Mouse (Mus musculus) small intestine, adult 2 months (tissue): ENCODE measurements around the gene Psmb11. TPM values are rescaled to one million over a fixed set of nuclear protein-coding genes. Genes with fewer than 3 reads are reported as not detected.
"Not testable (repeated sequence)": the region's sequence is repeated elsewhere in the genome, so short reads cannot be mapped to it uniquely, and the experiment has no call there.

ENCODE experiments used
- H3K27ac ChIP-seq: fragments of 200-500 bp; 2 replicates; pipeline ENCODE4 v1.5.1; 2012; ENCODE audit warnings: low read depth, low read length, control low read depth, inconsistent platforms; ENCODE audit not compliant: insufficient read depth
- H3K27me3 ChIP-seq: fragments of 200-500 bp; 2 replicates; pipeline ENCODE4 v1.6.1; 2012; ENCODE audit warnings: mild to moderate bottlenecking, moderate library complexity, low read length, inconsistent platforms; ENCODE audit not compliant: control insufficient read depth, insufficient read depth
- H3K36me3 ChIP-seq: fragments of 200-500 bp; 2 replicates; pipeline ENCODE4 v1.6.1; 2012; ENCODE audit warnings: mild to moderate bottlenecking, low read length, control low read depth, inconsistent platforms; ENCODE audit not compliant: control insufficient read depth, insufficient read depth
- H3K4me1 ChIP-seq: fragments of 200-500 bp; 2 replicates; pipeline ENCODE4 v1.6.1; 2012; ENCODE audit warnings: low read length, inconsistent platforms, mixed read lengths; ENCODE audit not compliant: control insufficient read depth, insufficient read depth, insufficient read length
- H3K4me3 ChIP-seq: fragments of 200-500 bp; 2 replicates; pipeline ENCODE4 v1.5.1; 2012; ENCODE audit warnings: low read depth, mild to moderate bottlenecking, control low read depth, inconsistent platforms, low read length, moderate library complexity
- CTCF ChIP-seq: fragments of 200-500 bp; IDR thresholded peaks from 2 replicates; pipeline ENCODE4 v1.5.1; 2012; ENCODE audit warnings: low read depth, mild to moderate bottlenecking, control low read depth, inconsistent platforms, low read length, moderate library complexity, mixed read lengths; ENCODE audit not compliant: insufficient replicate concordance, insufficient read length; ENCODE audit errors: extremely low read depth
- POLR2A ChIP-seq: fragments of 200-500 bp; IDR thresholded peaks from 2 replicates; pipeline ENCODE4 v1.6.1; 2012; ENCODE audit warnings: low read depth, mild to moderate bottlenecking, control low read depth, inconsistent platforms, low read length, moderate library complexity
- WGBS: fragments of 180-500 bp; shearing (Covaris S2); methylation state at CpG from one replicate; pipeline ENCODE4 v1.1.7; 2018; 5-methylcytosine and 5-hydroxymethylcytosine counted together
- polyA plus RNA-seq: library from polyadenylated mRNA; depleted of rRNA; stranded (reverse); fragments of >200 nt; gene quantifications from 2 replicates; pipeline ENCODE4 v1.2.3, GENCODE M21; 2012

The Psmb11 gene
- polyA plus RNA-seq, 1 experiment: not detected

DNA sequence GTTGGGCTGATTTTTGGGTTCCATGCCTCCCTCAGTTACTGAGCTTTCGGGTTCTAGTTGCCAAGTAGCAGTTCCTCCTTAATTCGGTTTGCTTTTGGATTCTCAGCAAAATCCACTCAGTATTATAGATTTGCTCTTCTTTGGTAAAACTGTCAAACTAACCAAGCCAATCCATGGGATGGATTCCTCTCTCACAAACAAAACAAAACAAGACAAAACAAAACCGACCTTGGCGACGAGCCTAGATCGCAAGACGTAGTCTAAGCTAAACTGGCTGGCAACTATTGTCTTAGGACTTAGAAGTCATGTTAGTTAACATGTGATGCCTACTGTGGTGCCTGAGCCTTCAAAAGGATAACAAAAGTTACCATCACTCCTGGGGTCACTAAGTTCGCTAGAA is 17.5 kb upstream of the Psmb11 start:
- no peaks in the 10 kb centered on the region for H3K27me3 ChIP-seq
- H3K4me1 ChIP-seq: no peaks in the 10 kb centered on the region; the same call in 1 of the 2 replicates
- WGBS: 87% methylated on average over 8 of the region's 8 CpGs
- peak overlapping the region; percentile 84 for H3K4me3 ChIP-seq
- peak overlapping the region; percentile 79 for H3K27ac ChIP-seq
- no peaks in the 10 kb centered on the region for H3K36me3 ChIP-seq
- TF ChIP-seq CTCF: no peak
- TF ChIP-seq POLR2A: no peak

DNA sequence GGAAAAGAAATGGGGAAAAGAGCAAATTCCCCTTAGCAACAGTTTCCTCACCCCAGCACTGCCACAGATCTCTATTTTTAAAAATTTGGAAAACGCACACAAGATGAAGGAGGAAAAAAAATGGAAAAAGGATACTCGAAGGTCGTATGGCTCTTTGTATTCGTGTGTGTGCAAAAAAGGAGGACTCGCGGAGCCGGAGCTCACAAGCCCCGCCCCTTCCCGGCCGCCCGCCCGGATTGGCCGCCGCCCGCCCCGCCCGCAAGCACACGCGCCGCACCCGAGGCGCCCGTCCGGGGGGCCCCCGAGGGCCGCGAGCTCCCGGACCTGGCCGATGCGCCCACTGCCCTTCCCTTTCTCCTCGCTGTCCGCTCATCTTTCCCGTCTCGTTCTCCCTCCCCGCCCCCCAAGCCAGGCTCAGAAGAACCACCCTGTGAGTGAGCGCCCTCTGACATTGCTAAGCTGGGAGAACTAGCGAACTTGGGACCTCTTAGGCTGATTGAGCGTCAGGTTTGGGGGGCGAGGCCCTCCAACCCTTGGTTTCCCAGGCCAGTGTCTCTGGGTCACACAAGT is 15.4 kb upstream of the Psmb11 start, which contains the start of gene 4931414P19Rik:
Gene 4931414P19Rik, minus strand, starts transcription at position 242 of the 570 bp plus-strand sequence.
- no peaks in the 10 kb centered on the region for H3K36me3 ChIP-seq

DNA sequence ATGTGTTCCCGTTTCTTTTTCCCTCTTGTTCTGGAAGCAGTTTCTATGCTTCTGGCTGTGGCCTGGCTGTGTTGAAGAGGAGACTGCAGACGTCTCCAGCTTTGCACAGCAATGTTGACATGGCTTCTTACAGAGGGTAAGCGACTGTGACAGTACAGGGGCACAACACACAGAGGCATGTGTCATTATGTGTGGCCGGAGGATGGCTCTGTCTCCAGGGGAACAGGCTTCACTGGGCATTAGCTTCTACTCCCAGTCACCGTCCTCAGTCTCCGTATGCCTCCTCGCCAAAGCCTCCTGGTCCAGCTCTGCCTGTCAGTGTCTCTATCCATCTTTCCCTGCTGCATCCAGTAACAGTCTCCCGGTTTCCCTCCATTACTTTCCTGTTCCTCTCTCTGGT is 14.0 kb upstream of the Psmb11 start:
- H3K4me3 ChIP-seq: no peak overlapping the region
- 75% methylated on average over 8 of the region's 8 CpGs for WGBS
- no peak overlapping the region for H3K27ac ChIP-seq
- TF ChIP-seq POLR2A (no peak), CTCF (no peak)
- no peaks in the 10 kb centered on the region; the same call in 1 of the 2 replicates for H3K4me1 ChIP-seq
- H3K36me3 ChIP-seq: peaks cover 2% of the 10 kb centered on the region; the same call in 1 of the 2 replicates
- no peaks in the 10 kb centered on the region for H3K27me3 ChIP-seq

More for the DNA sequence above, 15.4 kb upstream of the Psmb11 start, which contains the start of gene 4931414P19Rik:
- Histone ChIP-seq H3K27ac (peak within 1 kb of the TSS; percentile 25), H3K4me3 (peak within 1 kb of the TSS; percentile 69), H3K4me1 (no peaks in the 10 kb centered on the region; the same call in 1 of the 2 replicates), H3K27me3 (no peaks in the 10 kb centered on the region)
- WGBS: under 1% methylated on average over 38 of the region's 39 CpGs
- peak; percentile 48; the same call in 1 of the 2 replicates for TF ChIP-seq POLR2A
- no peak for TF ChIP-seq CTCF

DNA sequence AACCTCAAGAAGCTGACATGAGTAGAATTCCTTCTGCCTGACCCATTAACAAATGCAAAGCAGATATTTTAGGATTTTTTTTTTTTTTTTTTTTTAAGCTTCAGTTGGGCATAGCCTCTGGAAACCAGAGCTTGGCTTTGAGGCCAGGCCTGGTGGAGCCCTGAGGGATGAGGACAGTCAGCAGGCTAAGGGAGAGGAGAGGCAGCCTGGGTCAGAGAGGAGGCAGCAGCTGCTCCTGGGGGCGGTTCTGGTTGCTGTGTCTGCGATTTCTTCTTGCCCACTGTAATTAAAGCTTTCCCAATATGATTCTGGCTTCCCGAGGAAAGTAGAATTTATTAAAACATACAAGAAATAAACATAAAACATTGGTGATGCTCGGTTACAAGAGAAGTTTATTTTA is 12.0 kb upstream of the Psmb11 start:
- 67% methylated on average over 4 of the region's 4 CpGs for WGBS
- no peak overlapping the region for H3K27ac ChIP-seq
- no peak overlapping the region for H3K4me3 ChIP-seq
- H3K4me1 ChIP-seq: no peaks in the 10 kb centered on the region; the same call in 1 of the 2 replicates
- peaks cover 14% of the 10 kb centered on the region for H3K36me3 ChIP-seq
- no peaks in the 10 kb centered on the region for H3K27me3 ChIP-seq
- TF ChIP-seq POLR2A (no peak), CTCF (no peak)

DNA sequence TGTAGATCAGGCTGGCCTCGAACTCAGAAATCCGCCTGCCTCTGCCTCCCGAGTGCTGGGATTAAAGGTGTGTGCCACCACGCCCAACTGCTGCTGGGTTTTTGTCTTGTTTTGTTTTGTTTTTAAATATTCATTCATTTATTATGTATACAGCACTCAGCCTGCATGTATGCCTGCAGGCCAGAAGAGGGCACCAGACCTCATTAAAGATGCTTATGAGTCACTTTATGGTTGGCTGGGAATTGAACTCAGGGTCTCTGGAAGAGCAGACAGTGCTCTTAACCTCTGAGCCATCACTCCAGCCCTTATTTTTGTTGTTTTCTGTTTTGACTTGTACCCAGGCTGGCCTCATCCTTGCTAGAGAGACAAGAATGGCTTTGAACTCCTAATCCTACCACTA is 11.3 kb upstream of the Psmb11 start:
- Histone ChIP-seq H3K27me3 (no peaks in the 10 kb centered on the region), H3K4me3 (no peak overlapping the region), H3K36me3 (peaks cover 16% of the 10 kb centered on the region), H3K4me1 (no peaks in the 10 kb centered on the region; the same call in 1 of the 2 replicates), H3K27ac (no peak overlapping the region)
- TF ChIP-seq CTCF: 0 out of 2 replicates have a peak, but pooled peaks have one; percentile 25
- no peak for TF ChIP-seq POLR2A
- WGBS: 69% methylated on average over 4 of the region's 4 CpGs

DNA sequence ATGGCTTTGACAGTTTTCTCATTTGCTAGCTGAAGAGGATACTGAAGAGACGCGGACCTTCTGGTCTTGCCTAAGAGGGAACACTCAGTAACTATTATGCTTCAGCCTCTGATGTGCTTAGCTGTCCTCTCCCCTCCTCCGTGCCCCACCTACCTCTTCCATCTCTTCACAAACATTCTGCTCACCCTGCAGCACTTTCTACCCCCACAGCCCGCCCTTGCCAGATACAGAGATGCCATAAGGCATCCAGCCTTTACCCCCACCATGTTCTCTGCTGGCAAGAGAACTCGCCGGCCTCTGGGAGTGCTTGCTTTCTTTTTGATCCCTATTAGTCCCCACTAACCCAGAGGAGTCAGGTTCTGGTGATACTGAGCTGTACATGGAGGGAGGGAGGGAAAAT is 10.6 kb upstream of the Psmb11 start:
- WGBS: 85% methylated on average over 6 of the region's 6 CpGs
- H3K4me3 ChIP-seq: no peak overlapping the region

DNA sequence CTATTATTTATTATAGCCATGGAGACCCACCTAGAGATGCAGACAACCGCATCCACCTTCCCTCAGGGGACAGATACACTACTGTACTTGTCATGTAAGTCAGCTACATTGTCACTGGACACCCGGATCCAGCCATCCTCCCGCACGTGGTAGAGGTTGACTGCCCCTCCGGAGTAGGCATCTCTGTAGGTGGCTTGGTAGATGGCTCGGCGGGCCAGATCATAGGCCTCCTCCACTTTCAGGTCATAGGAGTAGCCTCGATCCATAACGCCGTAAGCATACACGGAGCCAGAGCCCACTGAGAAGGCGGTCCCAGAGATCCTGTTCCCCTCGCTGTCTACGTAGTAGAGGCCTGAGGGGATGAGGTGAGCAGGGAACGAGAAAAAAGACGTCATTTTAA is 7.1 kb upstream of the Psmb11 start:
- 93% methylated on average over 16 of the region's 16 CpGs for WGBS
- not testable (repeated sequence) for H3K4me1 ChIP-seq, H3K4me3 ChIP-seq, H3K27me3 ChIP-seq, H3K27ac ChIP-seq
- peaks cover 23% of the 10 kb centered on the region for H3K36me3 ChIP-seq

More for the DNA sequence above, 10.6 kb upstream of the Psmb11 start:
- Histone ChIP-seq H3K4me1 (no peaks in the 10 kb centered on the region; the same call in 1 of the 2 replicates), H3K27ac (no peak overlapping the region), H3K36me3 (peaks cover 22% of the 10 kb centered on the region), H3K27me3 (no peaks in the 10 kb centered on the region)
- TF ChIP-seq POLR2A: no peak
- TF ChIP-seq CTCF: no peak
